Mouse (Mus musculus): Measurements from ENCODE around the gene Git1. TPM values are rescaled to one million over a fixed set of nuclear protein-coding genes. Genes with fewer than 3 reads are reported as not detected.

The Git1 gene
- total RNA-seq, 1 experiment from 2014 or later, result 24.1 TPM

DNA sequence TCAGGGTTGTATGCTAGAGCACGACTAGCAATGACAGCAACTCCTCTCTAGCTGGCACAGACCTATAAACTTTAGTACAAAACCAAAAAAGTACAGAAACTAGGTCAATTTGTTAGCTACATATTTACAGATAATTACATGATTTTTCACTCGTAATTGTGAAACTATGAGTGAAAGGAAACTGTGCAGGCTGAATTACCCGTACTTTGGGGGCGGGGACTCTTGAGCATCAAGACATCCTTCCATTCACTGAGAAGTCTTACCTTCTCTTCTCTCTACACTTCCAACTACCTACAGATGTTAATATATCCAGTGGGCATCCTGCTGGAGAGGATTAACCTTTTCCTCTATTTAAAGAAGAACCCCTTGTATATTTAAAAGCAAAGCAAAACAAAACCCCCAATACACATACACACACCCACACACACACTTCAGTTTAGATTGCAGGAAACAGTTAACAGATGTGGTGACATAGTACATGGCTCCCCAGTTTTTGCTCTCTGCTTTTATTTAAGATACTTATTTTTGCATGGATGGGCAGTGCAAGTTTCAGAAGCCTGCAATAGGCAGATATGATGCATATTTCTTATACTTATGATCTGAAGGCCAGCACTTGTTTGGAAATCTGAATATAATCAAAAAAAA is 39.0 kb downstream of the Git1 start:
- no peak for ATAC-seq (replicated peaks in 1 of 2; ENCODE audit: insufficient read depth in 1 of 2, low FRiP score in 2 of 2, low TSS enrichment in 1 of 2, low read depth in 1 of 2, poor library complexity in 2 of 2, severe bottlenecking in 2 of 2)

DNA sequence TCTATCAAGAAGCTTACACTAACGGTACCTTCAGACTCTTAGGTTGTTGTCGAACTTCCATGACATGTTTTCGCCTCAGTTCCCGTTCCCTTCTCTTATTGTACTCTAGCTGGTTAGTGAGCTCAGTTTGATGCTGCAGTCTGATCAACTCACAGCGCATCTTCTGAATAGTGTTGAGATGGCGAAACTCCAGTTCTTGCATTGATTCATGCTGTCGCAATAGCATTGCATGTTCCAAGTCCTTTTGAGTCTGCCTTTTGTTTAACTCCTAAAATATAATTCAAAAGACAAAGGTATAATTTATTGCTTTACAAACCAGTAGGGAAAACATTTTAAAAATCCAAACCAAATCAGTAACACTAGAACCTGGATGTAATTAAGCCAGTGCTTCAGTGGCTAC is 51.9 kb downstream of the Git1 start:
- no peak for ATAC-seq (replicated peaks in 1 of 2; ENCODE audit: insufficient read depth in 1 of 2, low FRiP score in 2 of 2, low TSS enrichment in 1 of 2, low read depth in 1 of 2, poor library complexity in 2 of 2, severe bottlenecking in 2 of 2)

Other genes with a start within 250 kb of the Git1 start
- not detected in 2 replicates for gene Coro6, start 31.2 kb upstream of the Git1 start, total RNA-seq (2017)
- gene Ankrd13b, start 3.9 kb upstream of the Git1 start, total RNA-seq (2017), result 8.1 and 13.2 TPM in 2 replicates
- 12.3 and 19.1 TPM in 2 replicates for gene Abhd15, start 21.6 kb downstream of the Git1 start, total RNA-seq (2017)
- 5.0 and 5.4 TPM in 2 replicates for gene Trp53i13, start 22.4 kb downstream of the Git1 start, total RNA-seq (2017)
- gene Gm10392, start 25.6 kb downstream of the Git1 start, total RNA-seq (2017), result 0.55 and 2.4 TPM in 2 replicates
- gene Taok1, start 114.3 kb downstream of the Git1 start, total RNA-seq (2017), result 56.6 and 65.5 TPM in 2 replicates
- 104 and 109 TPM in 2 replicates for gene Nufip2, start 192.6 kb downstream of the Git1 start, total RNA-seq (2017)
- not detected in 2 replicates for gene Cryba1, start 231.7 kb downstream of the Git1 start, total RNA-seq (2017)